Mouse (Mus musculus): ENCODE measurements around the gene Ubqln4. TPM values are rescaled to one million over a fixed set of nuclear protein-coding genes. Genes with fewer than 3 reads are reported as not detected.
"Not testable (repeated sequence)": the region's sequence is repeated elsewhere in the genome, so short reads cannot be mapped to it uniquely, and the experiment has no call there.

Gene Ubqln4
- polyA plus RNA-seq, 1 experiment = 32.5 TPM

DNA sequence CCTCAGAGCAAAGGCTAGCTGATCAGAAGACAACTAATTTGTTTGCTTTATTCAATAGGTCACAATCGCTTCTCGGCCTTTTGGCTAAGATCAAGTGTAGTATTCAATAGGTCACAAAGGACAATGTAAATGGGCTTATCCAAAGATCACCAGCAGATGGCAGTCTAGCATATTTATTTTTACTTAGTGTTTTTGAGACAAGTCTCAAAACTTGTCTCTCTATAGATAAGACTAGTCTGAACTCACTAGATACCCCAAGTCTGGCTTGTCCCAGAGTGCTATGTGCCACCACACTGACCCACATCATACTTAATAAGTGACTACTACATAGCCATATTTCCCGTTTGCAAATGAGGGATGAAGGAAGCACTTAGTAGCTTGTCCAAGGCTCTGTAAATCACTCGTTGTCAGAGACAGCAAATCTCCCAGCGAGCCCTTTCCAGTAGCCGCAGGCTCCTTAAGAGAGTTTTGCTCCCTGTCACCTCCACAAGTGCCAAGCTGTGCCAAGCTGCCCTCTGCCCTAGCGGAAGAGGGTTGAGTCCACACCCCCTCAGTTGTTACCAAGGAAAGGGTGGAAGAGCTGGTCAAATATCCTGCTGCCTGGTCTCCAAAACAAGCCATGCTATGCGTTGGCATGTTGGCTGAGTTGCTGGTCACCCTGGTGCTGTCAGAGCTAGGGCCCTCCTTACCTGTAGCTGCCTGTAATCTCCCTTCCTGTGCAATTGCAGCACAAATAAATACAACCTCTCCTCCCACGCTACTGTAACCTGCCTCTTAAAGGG is 38.6 kb downstream of the Ubqln4 start:
- Histone ChIP-seq H3K4me3 (ENCODE audit: extremely low read depth, insufficient read depth, insufficient read length) (peak overlapping the region; percentile 37), H3K36me3 (ENCODE audit: control insufficient read depth, insufficient read depth, low read length) (peaks cover 10% of the 10 kb centered on the region), H3K4me1 (ENCODE audit: control insufficient read depth, insufficient read depth, insufficient read length) (peaks cover 18% of the 10 kb centered on the region; the same call in 1 of the 2 replicates), H3K27ac (ENCODE audit: insufficient read depth, low read length) (peak overlapping the region; percentile 91), H3K27me3 (ENCODE audit: control insufficient read depth, insufficient read depth, low read length) (no peaks in the 10 kb centered on the region)
- peak; percentile 30 to 64 for DNase-seq (ENCODE audit: low read depth in 1 of 2, low spot score in 2 of 2)
- WGBS = 8% methylated on average over 9 of the region's 9 CpGs
- TF ChIP-seq CTCF (IDR thresholded peaks at IDR 0.05; ENCODE audit: extremely low read depth, insufficient read depth, insufficient read length, insufficient replicate concordance) (no peak), POLR2A (IDR thresholded peaks at IDR 0.05; ENCODE audit: low read depth, low read length) (no peak)

GRCm38 (mm10) chr3:88592942-88593576 is 39.5 kb downstream of the Ubqln4 start:
- Histone ChIP-seq H3K36me3 (ENCODE audit: control insufficient read depth, insufficient read depth, low read length) (peaks cover 4% of the 10 kb centered on the region; the same call in 1 of the 2 replicates), H3K4me1 (ENCODE audit: control insufficient read depth, insufficient read depth, insufficient read length) (peaks cover 18% of the 10 kb centered on the region; the same call in 1 of the 2 replicates), H3K27me3 (ENCODE audit: control insufficient read depth, insufficient read depth, low read length) (no peaks in the 10 kb centered on the region), H3K27ac (ENCODE audit: insufficient read depth, low read length) (peak overlapping the region; percentile 91), H3K4me3 (ENCODE audit: extremely low read depth, insufficient read depth, insufficient read length) (peak overlapping the region; percentile 68)
- 12% methylated on average over 10 of the region's 10 CpGs for WGBS
- no peak for TF ChIP-seq POLR2A (IDR thresholded peaks at IDR 0.05; ENCODE audit: low read depth, low read length)
- no peak for TF ChIP-seq CTCF (IDR thresholded peaks at IDR 0.05; ENCODE audit: extremely low read depth, insufficient read depth, insufficient read length, insufficient replicate concordance)
- peak; percentile 37 to 63 for DNase-seq (ENCODE audit: low read depth in 1 of 2, low spot score in 2 of 2)

- WGBS = 81% methylated on average over 10 of the region's 10 CpGs
- no peak for DNase-seq (ENCODE audit: low read depth in 1 of 2, low spot score in 2 of 2)
- TF ChIP-seq POLR2A (IDR thresholded peaks at IDR 0.05; ENCODE audit: low read depth, low read length) = no peak
- no peak for TF ChIP-seq CTCF (IDR thresholded peaks at IDR 0.05; ENCODE audit: extremely low read depth, insufficient read depth, insufficient read length, insufficient replicate concordance)
- Histone ChIP-seq H3K4me3 (ENCODE audit: extremely low read depth, insufficient read depth, insufficient read length) (no peak overlapping the region), H3K36me3 (ENCODE audit: control insufficient read depth, insufficient read depth, low read length) (no peaks in the 10 kb centered on the region), H3K4me1 (ENCODE audit: control insufficient read depth, insufficient read depth, insufficient read length) (peaks cover 18% of the 10 kb centered on the region; the same call in 1 of the 2 replicates), H3K27ac (ENCODE audit: insufficient read depth, low read length) (no peak overlapping the region), H3K27me3 (ENCODE audit: control insufficient read depth, insufficient read depth, low read length) (no peaks in the 10 kb centered on the region)
Measured at GRCm38 (mm10) chr3:88593893-88594580, 40.5 kb downstream of the Ubqln4 start.

DNA sequence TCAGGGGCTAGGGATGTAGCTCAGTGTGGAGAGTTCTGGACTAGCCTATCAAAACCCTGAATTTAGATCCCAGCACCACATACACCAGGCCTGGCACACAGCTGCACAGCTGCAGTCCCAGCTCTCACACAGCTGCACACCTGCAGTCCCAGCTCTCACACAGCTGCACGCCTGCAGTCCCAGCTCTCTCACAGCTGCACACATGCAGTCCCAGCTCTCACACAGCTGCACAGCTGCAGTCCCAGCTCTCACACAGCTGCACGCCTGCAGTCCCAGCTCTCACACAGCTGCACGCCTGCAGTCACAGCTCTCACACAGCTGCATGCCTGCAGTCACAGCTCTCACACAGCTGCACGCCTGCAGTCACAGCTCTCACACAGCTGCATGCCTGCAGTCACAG is 43.0 kb downstream of the Ubqln4 start:
- peaks cover 18% of the 10 kb centered on the region; the same call in 1 of the 2 replicates for H3K4me1 ChIP-seq (ENCODE audit: control insufficient read depth, insufficient read depth, insufficient read length)
- not testable (repeated sequence) for H3K27ac ChIP-seq (ENCODE audit: insufficient read depth, low read length); H3K36me3 ChIP-seq (ENCODE audit: control insufficient read depth, insufficient read depth, low read length); DNase-seq (ENCODE audit: low read depth in 1 of 2, low spot score in 2 of 2); H3K27me3 ChIP-seq (ENCODE audit: control insufficient read depth, insufficient read depth, low read length); H3K4me3 ChIP-seq (ENCODE audit: extremely low read depth, insufficient read depth, insufficient read length)
- 90% methylated on average over 4 of the region's 4 CpGs for WGBS

DNA sequence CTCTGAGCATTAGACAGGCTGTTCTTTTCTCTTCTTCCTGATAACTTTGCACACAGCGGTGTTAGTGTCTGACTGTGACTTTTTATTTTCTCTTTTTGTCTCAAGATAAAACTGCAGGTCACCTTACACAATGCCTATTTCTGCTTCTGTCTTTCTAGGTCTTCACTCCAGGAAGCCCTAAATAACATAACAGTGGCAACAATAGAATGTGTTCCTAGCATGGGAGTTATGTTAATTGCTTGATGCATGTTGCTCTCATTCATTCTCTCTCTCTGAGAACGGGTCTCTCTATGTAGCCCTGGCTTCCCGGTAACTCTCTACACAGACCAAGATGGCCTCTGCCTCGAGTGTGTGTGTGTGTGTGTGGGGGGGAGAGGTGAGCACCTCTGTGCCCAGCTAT is 48.9 kb downstream of the Ubqln4 start:
- H3K36me3 ChIP-seq (ENCODE audit: control insufficient read depth, insufficient read depth, low read length) = no peaks in the 10 kb centered on the region
- no peak overlapping the region for H3K27ac ChIP-seq (ENCODE audit: insufficient read depth, low read length)
- TF ChIP-seq CTCF (IDR thresholded peaks at IDR 0.05; ENCODE audit: extremely low read depth, insufficient read depth, insufficient read length, insufficient replicate concordance) (no peak), POLR2A (IDR thresholded peaks at IDR 0.05; ENCODE audit: low read depth, low read length) (no peak)
- H3K27me3 ChIP-seq (ENCODE audit: control insufficient read depth, insufficient read depth, low read length) = no peaks in the 10 kb centered on the region
- DNase-seq (ENCODE audit: low read depth in 1 of 2, low spot score in 2 of 2) = no peak
- WGBS = 80% methylated on average over 4 of the region's 4 CpGs
- H3K4me1 ChIP-seq (ENCODE audit: control insufficient read depth, insufficient read depth, insufficient read length) = peaks cover 2% of the 10 kb centered on the region; the same call in 1 of the 2 replicates
- H3K4me3 ChIP-seq (ENCODE audit: extremely low read depth, insufficient read depth, insufficient read length) = no peak overlapping the region

GRCm38 (mm10) chr3:88603714-88604161 is 50.2 kb downstream of the Ubqln4 start:
- 12% methylated on average over 6 of the region's 6 CpGs for WGBS
- Histone ChIP-seq H3K27me3 (ENCODE audit: control insufficient read depth, insufficient read depth, low read length) (no peaks in the 10 kb centered on the region), H3K36me3 (ENCODE audit: control insufficient read depth, insufficient read depth, low read length) (no peaks in the 10 kb centered on the region), H3K4me3 (ENCODE audit: extremely low read depth, insufficient read depth, insufficient read length) (no peak overlapping the region), H3K27ac (ENCODE audit: insufficient read depth, low read length) (no peak overlapping the region), H3K4me1 (ENCODE audit: control insufficient read depth, insufficient read depth, insufficient read length) (peaks cover 2% of the 10 kb centered on the region; the same call in 1 of the 2 replicates)
- TF ChIP-seq POLR2A (IDR thresholded peaks at IDR 0.05; ENCODE audit: low read depth, low read length) = no peak
- TF ChIP-seq CTCF (IDR thresholded peaks at IDR 0.05; ENCODE audit: extremely low read depth, insufficient read depth, insufficient read length, insufficient replicate concordance) = peak; percentile 74; the same call in 1 of the 2 replicates
- DNase-seq (ENCODE audit: low read depth in 1 of 2, low spot score in 2 of 2) = peak; percentile 49 to 73
